Mouse (Mus musculus) adrenal gland, postnatal 4 days (tissue): ENCODE measurements at regions not wholly inside any gene's neighbourhood (a gene's known extent, or its start where the extent isn't known, plus 50 kb on each side); places are given as distances from the start of the nearest gene placed in this dataset.

Experiments used
- DNase-seq, 2 experiments: peaks; one replicate each; pipeline ENCODE4 v3.0.0; 2021 to 2022; ENCODE audit warnings: low spot score in 2 of 2, mixed read lengths in 2 of 2

GRCm38 (mm10) chr11:63474831-63475230, 346.0 kb downstream of the Pmp22 start:
- no peak for DNase-seq

DNA sequence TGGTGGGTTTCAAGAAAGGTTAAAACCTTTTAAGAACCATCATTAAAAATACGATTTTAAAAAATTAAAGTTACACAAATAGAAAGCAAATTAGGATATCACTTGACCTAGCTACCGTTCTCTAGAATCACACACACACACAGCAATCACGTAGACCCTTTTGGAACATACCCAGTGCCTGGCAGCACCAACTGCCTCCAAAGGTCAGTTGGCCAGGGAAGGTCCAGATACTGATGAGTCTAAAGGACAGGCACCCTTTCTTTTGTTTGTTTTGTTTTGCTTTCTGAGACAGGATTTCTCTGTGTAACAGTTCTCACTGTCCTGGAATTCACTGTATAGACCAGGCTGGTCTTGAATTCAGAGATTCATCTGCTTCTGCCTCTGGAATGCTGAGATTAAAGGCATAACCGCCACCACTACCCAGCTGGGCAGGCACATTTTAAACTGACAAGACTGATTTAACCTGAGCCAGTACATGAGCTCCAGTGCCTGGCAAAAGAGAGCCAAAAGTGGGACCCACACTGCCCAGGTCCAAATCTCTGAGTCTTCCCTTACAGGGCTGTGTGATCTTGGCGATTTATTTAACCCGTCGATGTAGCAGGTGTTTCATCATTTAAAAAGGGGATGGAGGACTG, 353.0 kb downstream of the Pmp22 start:
- DNase-seq: no peak

GRCm38 (mm10) chr11:63482593-63482992, 353.8 kb downstream of the Pmp22 start:
- no peak for DNase-seq

DNA sequence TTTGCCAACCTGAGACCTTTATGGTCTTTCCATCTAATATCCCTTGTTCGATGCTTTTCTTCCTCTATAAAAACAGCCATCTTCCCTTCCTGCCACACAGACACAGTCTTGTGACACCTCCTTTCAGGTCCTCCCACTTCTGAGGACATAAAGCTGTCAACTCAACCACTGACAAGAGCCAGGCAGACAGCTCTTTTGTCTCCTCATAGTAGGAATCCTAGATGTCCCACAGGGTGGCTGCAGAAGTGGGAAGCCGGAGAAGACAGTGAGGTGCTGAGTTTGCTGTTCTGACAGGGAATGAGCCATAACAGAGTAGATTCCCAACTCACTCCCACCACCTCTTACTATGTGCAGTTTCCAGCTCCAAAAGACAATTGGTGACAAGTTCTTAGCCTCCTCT, 358.4 kb downstream of the Pmp22 start:
- DNase-seq: no peak

DNA sequence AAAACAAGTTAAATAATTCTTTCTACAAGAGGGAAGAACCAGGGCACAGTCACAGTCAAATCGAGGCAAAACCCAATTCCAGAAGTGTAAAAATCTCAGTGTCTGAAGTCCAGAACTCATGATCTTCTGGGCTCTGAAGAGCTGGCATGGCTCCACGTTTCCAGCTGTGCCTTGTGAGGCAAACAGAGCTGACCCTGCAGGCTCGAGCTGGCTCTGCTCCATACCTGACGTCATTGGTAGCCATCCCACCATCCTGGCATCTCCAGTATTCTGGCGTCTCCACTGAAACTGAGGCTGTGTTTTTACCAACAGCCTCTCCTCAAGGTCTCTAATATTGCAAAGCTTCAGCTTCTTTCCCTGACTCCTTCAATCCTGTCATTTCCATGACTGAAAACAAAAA, 373.4 kb downstream of the Pmp22 start:
- no peak for DNase-seq

GRCm38 (mm10) chr11:63507387-63507786, 378.6 kb downstream of the Pmp22 start:
- DNase-seq: no peak

DNA sequence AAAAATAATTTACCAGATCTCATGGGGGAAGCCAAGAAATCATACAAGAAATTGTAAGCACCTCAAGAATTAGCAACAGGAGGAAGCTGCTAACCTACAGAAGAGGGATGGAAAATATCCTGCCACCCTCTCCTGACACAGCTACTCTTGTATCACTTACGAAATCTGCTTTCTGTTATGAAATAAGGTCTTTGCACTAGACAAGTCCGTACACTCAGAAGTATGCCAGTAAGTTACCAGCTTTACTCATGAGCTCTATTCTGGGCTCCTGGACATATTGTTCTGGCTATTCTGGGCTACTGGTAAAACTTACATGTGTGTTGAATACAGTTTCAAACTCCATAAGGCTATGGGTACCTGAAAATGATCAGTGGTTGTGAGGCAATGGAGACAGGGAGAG, 379.9 kb downstream of the Pmp22 start:
- DNase-seq: no peak

DNA sequence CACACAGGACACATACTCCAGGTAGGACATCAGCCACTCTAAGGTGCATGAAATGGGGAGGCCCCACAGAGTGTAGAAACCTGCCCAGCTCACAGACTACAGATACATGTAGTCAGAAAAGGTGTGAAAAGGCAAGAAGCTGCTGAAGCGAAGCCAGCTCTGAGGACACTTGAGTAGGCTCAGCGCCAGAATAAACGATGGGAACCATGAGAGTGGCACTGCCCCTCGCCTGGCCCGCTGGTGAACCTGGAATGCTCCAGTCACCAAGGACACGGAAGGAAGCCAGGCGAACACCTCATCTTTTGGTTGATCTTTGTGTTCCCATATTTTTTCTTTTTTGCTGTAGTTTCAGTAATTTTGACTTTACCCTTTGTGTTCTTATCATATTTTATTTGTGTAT, 381.8 kb downstream of the Pmp22 start:
- no peak for DNase-seq

GRCm38 (mm10) chr11:63514615-63515014, 385.8 kb downstream of the Pmp22 start:
- DNase-seq: no peak

- DNase-seq: no peak
Observed at GRCm38 (mm10) chr11:63518847-63519246, 390.1 kb downstream of the Pmp22 start.

GRCm38 (mm10) chr11:63524254-63524653, 395.5 kb downstream of the Pmp22 start:
- no peak for DNase-seq

DNA sequence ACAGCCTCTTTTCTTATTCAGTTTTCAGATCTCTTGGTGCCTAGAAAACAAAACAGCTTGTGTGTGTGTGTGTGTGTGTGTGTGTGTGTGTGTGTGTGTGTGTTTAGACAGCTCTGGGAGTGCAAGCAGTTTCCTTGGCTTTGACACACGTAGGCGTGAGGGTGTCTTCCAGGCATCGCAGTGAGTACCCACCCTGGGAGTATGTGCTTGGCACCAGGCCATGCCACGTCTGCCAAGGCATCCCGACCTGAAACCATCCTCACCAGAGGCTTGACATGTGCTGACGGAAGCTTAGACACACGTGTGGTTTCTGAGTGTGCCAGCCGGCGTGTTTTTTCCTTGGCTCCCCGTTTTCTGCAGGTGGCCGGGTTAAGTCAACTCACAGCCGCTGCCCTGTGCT, 396.6 kb downstream of the Pmp22 start:
- no peak for DNase-seq

DNA sequence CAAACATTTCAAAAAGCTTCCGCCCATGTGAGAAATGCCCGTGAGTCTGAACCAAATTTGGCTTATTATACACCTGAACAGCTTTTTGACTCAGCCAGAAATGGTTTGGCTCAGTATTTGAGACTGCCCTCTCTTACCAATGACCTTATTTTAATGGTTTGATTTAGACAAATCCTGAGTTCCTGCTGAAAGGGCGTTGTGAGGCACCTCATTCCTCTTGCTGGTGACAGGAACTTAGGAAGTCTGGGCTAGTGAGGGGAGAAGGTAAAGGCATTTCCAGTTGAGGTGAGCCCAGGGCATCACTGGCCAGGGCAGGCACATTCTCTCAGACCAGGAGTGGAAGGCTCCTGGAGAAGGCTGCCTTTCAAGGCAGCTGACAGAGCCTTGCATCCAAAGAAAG, 396.1 kb downstream of the Hs3st3b1 start:
- no peak for DNase-seq

GRCm38 (mm10) chr11:63532752-63533151, 389.3 kb downstream of the Hs3st3b1 start:
- DNase-seq: no peak

DNA sequence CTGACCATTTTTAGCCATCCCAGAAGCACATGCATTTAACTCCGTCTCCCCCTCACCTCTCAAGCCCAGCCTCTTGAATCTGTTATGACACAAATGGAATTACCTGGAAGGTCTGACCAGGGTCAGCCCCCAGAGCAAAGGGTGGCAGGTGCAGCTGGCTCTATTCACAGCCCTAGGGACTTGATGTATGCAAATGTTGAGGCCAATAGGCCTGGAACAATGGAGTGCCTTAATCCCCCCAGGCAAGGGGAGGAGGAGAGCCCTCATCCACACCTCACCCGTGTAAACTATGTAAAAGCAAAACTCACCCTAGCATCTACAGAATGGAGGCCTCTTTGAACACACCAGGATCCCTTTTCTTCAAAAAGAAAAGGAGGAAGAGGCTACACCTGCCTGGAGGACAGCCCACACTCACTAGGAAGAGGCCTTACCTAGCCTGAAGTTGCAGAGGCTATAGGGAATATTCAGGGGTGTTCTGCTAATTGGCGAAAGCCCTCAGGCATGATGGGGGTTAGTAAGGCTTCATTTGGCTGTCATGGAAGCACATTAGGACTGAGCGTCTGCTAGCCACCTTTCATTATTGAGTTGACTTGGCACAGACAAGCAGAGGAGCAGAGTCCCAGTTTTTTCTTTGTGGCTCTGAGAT, 388.4 kb downstream of the Hs3st3b1 start:
- DNase-seq: no peak

GRCm38 (mm10) chr11:63537693-63538092, 384.4 kb downstream of the Hs3st3b1 start:
- DNase-seq: no peak

DNA sequence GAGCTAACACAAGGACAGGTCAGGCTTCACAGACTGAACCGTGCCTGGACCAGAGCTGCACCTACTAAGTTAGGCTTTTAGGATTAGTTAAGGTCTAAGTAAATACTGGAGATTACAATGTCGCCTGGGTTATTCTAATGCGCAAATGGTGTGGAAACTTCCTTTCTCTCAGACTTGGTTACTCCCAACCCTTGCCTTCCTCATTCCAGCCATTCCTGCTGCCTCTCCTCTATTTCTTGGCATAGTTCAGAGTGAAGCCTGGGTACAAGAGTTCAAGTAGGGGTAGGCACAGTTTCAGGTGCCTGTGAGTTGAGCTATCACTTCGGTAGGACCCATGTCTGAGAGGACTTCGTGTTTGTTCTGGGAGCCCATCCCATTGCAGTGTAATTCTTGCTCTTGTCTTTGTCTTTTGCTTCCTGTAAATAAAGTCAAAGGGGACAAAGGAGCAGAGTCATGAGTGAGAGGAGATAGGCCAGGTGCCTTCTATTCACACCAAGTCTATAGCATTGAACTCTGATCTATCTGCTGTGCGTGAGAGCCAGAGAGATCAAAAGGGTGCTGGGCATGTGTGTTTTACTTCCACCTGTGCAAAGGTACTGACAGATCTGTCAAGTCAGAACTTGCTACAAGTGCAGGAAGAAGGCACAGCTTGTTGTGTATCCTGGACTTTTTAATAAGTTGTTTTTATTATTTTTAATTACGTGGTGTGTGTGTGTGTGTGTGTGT, 378.0 kb downstream of the Hs3st3b1 start:
- DNase-seq: no peak

DNA sequence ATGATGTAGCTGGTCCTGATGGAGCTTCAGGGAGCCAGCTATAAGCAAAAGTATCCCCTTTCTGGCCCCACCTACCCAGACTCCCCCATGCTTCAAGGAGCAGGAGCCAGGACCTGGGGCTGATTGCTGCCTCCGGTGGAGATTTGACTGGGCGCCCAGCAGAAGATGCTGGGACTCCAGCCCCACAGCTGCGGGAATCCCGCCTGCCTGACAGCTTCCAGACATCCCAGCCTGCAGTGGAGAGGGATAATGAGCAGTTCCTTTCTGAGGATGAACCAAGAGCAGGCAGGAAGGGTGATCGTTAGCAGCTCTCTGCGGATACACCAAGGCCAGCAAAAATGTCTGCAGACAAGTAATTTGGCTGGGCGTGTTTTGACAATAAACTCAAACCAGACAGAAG, 376.6 kb downstream of the Hs3st3b1 start:
- no peak for DNase-seq

GRCm38 (mm10) chr11:63560466-63560865, 361.6 kb downstream of the Hs3st3b1 start:
- DNase-seq: no peak

DNA sequence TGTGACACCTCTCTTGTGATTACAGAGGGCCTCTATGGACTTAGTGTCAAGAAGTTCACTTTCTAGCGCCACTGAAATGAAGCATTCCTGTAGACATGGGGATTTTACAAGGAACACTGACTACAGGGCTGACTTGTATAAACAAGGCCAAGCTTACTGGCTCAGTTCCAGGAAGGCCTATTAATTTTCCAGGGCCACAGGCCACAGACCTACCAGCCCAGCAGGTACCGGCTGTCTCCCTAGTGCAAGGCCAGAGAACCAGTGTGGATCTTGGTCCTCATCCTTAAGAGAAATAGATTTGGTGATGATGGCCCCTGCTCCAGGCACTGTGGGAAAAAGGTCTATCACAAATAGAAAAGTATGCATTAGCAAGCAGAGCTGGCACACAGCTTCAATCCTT, 359.4 kb downstream of the Hs3st3b1 start:
- no peak for DNase-seq

DNA sequence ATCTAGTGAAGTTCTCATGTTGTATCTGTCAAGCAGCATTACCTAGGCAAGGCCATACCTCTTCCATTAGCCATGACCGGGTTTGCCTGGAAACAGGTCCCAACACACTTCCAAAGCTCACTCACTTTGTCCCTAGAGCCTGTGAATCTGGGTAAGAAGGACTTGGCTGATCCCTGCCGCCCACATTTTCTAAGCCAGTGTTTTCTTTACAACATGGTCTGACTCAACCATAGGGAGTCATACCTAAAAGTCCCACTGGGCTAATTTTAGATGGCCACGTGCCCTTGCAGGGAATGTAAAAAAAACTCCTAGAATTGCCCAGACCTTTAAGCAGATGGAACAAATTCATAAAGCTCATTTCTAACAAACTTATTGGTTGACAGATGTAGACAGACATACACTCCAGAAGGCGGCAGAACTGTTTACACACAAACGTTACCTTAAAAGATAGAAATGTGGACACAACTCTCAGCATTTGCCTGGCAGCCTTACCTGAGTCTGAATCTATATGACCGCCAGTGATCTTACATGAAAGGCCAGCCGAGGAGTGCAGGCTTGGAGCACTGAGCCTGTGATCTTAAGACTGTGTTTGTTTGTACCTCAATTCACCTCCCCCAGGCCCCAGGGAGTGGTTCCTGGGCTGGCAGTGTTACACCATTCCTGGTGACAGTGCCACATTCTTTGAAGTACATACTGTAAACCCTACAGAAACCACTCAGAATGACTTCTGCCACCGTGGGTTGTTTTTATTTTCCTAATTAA, 356.4 kb downstream of the Hs3st3b1 start:
- DNase-seq: no peak
